Mouse (Mus musculus): ENCODE measurements around the gene Vps53.
A peak's percentile ranks its signal among the peaks of the same experiment; 100 is the strongest.

Vps53 gene

DNA sequence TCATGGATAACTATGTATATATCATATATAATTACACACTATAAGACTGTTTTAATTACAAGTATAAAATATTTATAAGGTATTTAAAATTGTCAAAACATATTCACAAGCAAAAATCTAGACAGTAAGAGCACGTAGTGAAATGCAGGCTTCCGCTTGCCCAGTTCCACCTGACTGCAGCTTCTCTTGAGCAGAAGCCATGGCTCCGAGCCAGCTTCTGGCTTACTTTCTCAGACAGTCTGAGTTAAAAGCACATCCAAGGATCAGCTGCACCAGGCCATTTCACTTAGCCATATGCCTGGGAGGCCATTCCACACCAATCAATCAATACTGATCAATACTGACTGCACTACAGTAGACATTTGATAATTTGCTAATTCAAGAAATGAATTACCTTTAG, 10.5 kb downstream of the Vps53 start:
- no peak for DNase-seq (ENCODE audit: extremely low spot score)

- DNase-seq (ENCODE audit: extremely low spot score): peak; percentile 68
Observed at GRCm38 (mm10) chr11:76167079-76167765, 12.2 kb downstream of the Vps53 start.

- no peak for DNase-seq (ENCODE audit: extremely low spot score)
Observed at GRCm38 (mm10) chr11:76166657-76167056, 12.8 kb downstream of the Vps53 start.

DNA sequence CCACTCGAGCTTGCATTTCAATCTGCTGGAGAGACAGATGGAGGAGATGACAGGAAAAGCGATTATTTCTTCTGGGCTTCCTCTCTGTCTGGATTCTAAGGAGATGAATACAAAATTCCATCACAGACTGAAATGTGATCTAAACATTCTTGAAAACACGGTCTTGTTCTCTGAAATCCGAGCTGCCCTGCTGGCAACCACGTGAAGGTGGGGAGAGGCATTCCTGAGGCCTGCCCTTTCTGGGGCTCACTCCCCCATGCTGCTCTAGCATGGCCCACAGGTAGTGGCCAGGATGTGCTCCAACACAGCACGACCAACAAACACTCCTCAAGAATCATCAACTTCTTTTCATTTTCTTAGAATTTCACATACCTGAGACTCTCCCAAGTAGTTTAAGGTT, 19.2 kb downstream of the Vps53 start:
- no peak for DNase-seq (ENCODE audit: extremely low spot score)

DNA sequence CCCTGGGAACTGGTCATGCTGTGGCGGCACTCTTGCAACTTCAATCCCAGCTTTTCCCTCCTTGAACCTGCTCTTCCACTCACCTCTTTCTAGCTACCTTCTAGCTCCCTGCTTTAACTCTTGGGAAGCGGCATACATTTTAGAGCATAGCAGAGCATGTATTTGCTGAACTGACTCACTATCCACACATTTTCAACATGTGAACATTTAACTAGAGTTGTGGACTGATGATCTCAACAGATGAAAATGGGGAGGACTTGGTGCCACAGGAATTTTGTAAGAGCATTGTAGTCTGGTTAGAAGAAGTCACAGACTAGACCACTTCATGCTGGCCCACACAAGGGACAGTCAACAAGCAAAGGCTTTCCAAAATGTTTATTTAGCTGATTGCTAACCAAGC, 21.1 kb downstream of the Vps53 start:
- no peak for DNase-seq (ENCODE audit: extremely low spot score)

- DNase-seq (ENCODE audit: extremely low spot score): no peak
Observed at GRCm38 (mm10) chr11:76154861-76155260, 24.6 kb downstream of the Vps53 start.

- DNase-seq (ENCODE audit: extremely low spot score): no peak
Observed at GRCm38 (mm10) chr11:76154200-76154599, 25.2 kb downstream of the Vps53 start.

- no peak for DNase-seq (ENCODE audit: extremely low spot score)
Observed at GRCm38 (mm10) chr11:76153236-76153951, 26.1 kb downstream of the Vps53 start.

GRCm38 (mm10) chr11:76150980-76151379, 28.5 kb downstream of the Vps53 start:
- no peak for DNase-seq (ENCODE audit: extremely low spot score)

- DNase-seq (ENCODE audit: extremely low spot score): no peak
Observed at GRCm38 (mm10) chr11:76148055-76149008, 31.1 kb downstream of the Vps53 start.

- no peak for DNase-seq (ENCODE audit: extremely low spot score)
Observed at GRCm38 (mm10) chr11:76146187-76147010, 33.0 kb downstream of the Vps53 start.

DNA sequence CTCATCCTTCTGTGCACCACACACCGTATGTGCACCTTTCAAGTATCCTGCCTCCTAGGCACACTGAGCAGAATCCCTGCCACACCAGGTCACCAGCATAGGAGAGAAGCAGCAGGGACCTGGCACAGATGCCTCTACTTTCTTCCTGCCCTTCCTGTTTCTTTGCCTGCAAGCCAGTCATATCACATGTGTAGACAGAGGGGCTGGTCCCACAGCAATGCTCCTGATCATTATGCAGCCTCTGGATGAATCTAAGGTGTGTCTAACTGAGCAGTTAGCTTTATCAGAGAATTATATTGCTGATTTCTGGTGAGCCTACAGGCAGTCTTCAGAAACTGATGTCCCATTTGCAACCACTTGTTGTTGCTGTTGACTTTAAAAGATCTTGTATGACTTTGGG, 34.3 kb downstream of the Vps53 start:
- no peak for DNase-seq (ENCODE audit: extremely low spot score)

GRCm38 (mm10) chr11:76144386-76144785, 35.1 kb downstream of the Vps53 start:
- DNase-seq (ENCODE audit: extremely low spot score): no peak

DNA sequence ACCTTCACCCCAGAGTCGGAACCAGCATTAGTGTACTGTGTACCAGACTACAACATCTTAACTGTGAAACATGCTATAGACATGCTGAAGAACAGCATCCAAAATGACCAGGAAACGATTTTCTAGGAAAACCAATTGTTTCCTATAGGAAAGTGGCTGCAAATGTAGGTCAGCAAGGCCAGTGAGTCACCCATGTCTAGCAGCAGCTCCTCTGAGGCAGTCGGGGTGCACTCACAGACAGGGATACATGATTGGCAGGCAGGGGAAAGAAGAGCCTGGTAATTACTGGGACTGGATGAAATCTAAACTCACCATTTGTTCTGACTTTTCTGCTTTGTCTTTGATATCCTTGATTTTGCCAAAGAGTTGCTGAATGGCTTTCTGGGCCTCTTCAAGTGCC, 41.5 kb downstream of the Vps53 start:
- DNase-seq (ENCODE audit: extremely low spot score): no peak

- no peak for DNase-seq (ENCODE audit: extremely low spot score)
Observed at GRCm38 (mm10) chr11:76135641-76136437, 43.6 kb downstream of the Vps53 start.

- no peak for DNase-seq (ENCODE audit: extremely low spot score)
Observed at GRCm38 (mm10) chr11:76130859-76131258, 48.6 kb downstream of the Vps53 start.

GRCm38 (mm10) chr11:76125386-76125785, 54.1 kb downstream of the Vps53 start:
- DNase-seq (ENCODE audit: extremely low spot score): no peak

GRCm38 (mm10) chr11:76123517-76123916, 55.9 kb downstream of the Vps53 start:
- no peak for DNase-seq (ENCODE audit: extremely low spot score)

DNA sequence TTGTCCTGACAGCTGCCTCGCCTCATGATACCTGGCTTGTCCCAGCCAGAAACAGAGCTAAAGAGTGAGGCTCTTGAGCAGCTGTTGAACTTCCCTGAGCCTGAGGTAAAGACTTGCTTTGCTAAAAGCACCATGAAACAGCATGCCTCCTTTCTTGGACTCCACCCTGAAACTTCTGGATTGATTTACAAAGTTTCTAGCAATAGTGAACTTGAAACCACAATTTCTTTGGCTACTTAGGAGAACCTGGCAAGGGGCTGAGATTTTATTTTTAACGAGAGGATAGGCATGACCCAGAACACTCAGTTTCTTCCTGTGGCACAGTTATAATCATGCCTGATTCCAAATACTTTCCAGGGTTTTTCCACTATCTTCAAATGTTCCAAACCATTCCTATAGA, 56.9 kb downstream of the Vps53 start:
- no peak for DNase-seq (ENCODE audit: extremely low spot score)

GRCm38 (mm10) chr11:76121086-76121485, 58.4 kb downstream of the Vps53 start:
- DNase-seq (ENCODE audit: extremely low spot score): no peak
